Comparison of ENCODE assay signal across 8 mouse cellular contexts in the genomic region with DNA sequence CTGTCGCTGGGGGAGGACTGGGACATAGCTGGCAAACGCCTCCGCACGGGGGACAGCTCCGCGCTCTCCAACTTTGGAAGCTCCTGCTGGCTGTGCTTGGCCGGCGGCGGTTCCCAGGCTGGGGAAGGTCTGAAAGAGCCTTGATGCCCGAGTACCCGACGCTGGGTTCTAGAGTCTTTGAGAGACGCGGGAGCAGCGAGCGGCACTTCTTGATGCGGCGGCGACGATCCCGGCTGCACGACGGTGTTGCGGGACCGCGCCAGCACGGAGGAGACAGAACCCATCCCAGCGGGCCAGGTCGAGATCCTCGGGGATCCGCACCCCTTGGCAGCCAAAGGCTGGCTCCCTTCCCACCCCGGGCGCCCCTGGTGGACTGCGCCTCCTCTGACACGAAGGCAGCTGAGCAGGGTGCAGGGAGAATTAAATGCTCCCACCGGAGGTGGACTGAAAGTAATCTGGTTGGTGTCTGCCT. TPM values are rescaled to one million over a fixed set of nuclear protein-coding genes. Genes with fewer than 3 reads are reported as not detected.
A peak's percentile ranks its signal among the peaks of the same experiment; 100 is the strongest.
DNase-seq lines count a peak whose midpoint lies in the region; ATAC-seq and TF ChIP-seq lines count a peak whose summit lies in the region.

No protein-coding gene starts in this region.

- ATAC-seq in heart, embryonic 11.5 days (replicated peaks; ENCODE audit: insufficient number of reproducible peaks, low FRiP score, low TSS enrichment), result no peak
- no peak for ATAC-seq in intestine, embryonic 15.5 days
- peak; percentile 82 for ATAC-seq in midbrain, embryonic 11.5 days (ENCODE audit: low FRiP score)
- no peak for ATAC-seq in stomach, postnatal 0 days (ENCODE audit: low FRiP score, low TSS enrichment)

- under 1% methylated on average over 36 of the region's 36 CpGs for WGBS in heart, embryonic 11.5 days (ENCODE audit: insufficient replicate concordance)
- under 1% methylated on average over 36 of the region's 36 CpGs for WGBS in intestine, embryonic 15.5 days
- under 1% methylated on average over 36 of the region's 36 CpGs for WGBS in midbrain, embryonic 11.5 days
- under 1% methylated on average over 35 of the region's 36 CpGs for WGBS in stomach, postnatal 0 days

- no peaks in the 10 kb centered on the region for H3K4me1 ChIP-seq in heart, embryonic 11.5 days (ENCODE audit: control insufficient read depth, insufficient read depth, low read length)
- H3K4me1 ChIP-seq in embryonic fibroblast, embryonic 13.5 days (ENCODE audit: control insufficient read depth, insufficient read depth, low read length), result no peaks in the 10 kb centered on the region; the same call in 1 of the 2 replicates
- H3K4me1 ChIP-seq in intestine, embryonic 15.5 days (replicated peaks), result 0 out of 2 replicates have a peak, but pooled peaks cover 6% of the 10 kb centered on the region
- H3K4me1 ChIP-seq in midbrain, embryonic 11.5 days (ENCODE audit: control insufficient read depth, insufficient read depth, low read length), result no peaks in the 10 kb centered on the region; the same call in 1 of the 2 replicates
- no peaks in the 10 kb centered on the region for H3K4me1 ChIP-seq in stomach, postnatal 0 days (replicated peaks; ENCODE audit: control insufficient read depth, insufficient read depth)

- H3K9ac ChIP-seq in heart, embryonic 11.5 days (ENCODE audit: low read depth, low read length), result peak overlapping the region; percentile 46; the same call in 1 of the 2 replicates
- H3K9ac ChIP-seq in intestine, embryonic 15.5 days, result peak overlapping the region; percentile 41
- H3K9ac ChIP-seq in midbrain, embryonic 11.5 days (ENCODE audit: low read length), result peak overlapping the region; percentile 41
- H3K9ac ChIP-seq in stomach, postnatal 0 days (ENCODE audit: low read length), result 0 out of 2 replicates have a peak overlapping the region, but pooled peaks have one; percentile 27

- peak overlapping the region; percentile 54 for H3K4me3 ChIP-seq in heart, embryonic 11.5 days (ENCODE audit: low read depth, low read length)
- H3K4me3 ChIP-seq in embryonic fibroblast, embryonic 13.5 days (ENCODE audit: insufficient read depth, low read length), result peak overlapping the region; percentile 36
- H3K4me3 ChIP-seq in intestine, embryonic 15.5 days (replicated peaks), result peak overlapping the region; percentile 40
- H3K4me3 ChIP-seq in midbrain, embryonic 11.5 days (ENCODE audit: low read depth, low read length), result peak overlapping the region; percentile 31
- H3K4me3 ChIP-seq in stomach, postnatal 0 days (ENCODE audit: low read depth, low read length), result peak overlapping the region; percentile 37

- no peaks in the 10 kb centered on the region for H3K36me3 ChIP-seq in heart, embryonic 11.5 days (ENCODE audit: control insufficient read depth, insufficient read depth, low read length)
- no peaks in the 10 kb centered on the region for H3K36me3 ChIP-seq in intestine, embryonic 15.5 days
- no peaks in the 10 kb centered on the region for H3K36me3 ChIP-seq in midbrain, embryonic 11.5 days (ENCODE audit: control insufficient read depth, insufficient read depth, low read length)
- no peaks in the 10 kb centered on the region for H3K36me3 ChIP-seq in stomach, postnatal 0 days (ENCODE audit: control insufficient read depth, insufficient read depth, low read length)

- no peaks in the 10 kb centered on the region for H3K9me3 ChIP-seq in heart, embryonic 11.5 days (replicated peaks; ENCODE audit: control insufficient read depth, low read length)
- no peaks in the 10 kb centered on the region for H3K9me3 ChIP-seq in intestine, embryonic 15.5 days
- no peaks in the 10 kb centered on the region for H3K9me3 ChIP-seq in midbrain, embryonic 11.5 days (ENCODE audit: control insufficient read depth, low read length)
- no peaks in the 10 kb centered on the region for H3K9me3 ChIP-seq in stomach, postnatal 0 days (ENCODE audit: control insufficient read depth, low read length)

- intact Hi-C loops in heart, postnatal 36 days (cut with DNase I), result no loop called here

- no peak overlapping the region for H3K27ac ChIP-seq in heart, embryonic 11.5 days (ENCODE audit: low read depth, low read length)
- no peak overlapping the region for H3K27ac ChIP-seq in embryonic fibroblast, embryonic 13.5 days (ENCODE audit: insufficient read depth, low read length)
- no peak overlapping the region for H3K27ac ChIP-seq in intestine, embryonic 15.5 days
- no peak overlapping the region for H3K27ac ChIP-seq in midbrain, embryonic 11.5 days (ENCODE audit: low read depth, low read length)
- no peak overlapping the region for H3K27ac ChIP-seq in stomach, postnatal 0 days (replicated peaks)

- no peak for TF ChIP-seq CTCF in embryonic fibroblast, embryonic 13.5 days (IDR thresholded peaks at IDR 0.05; ENCODE audit: borderline replicate concordance, insufficient read depth, low read length)
- TF ChIP-seq CTCF in stomach, postnatal 0 days (IDR thresholded peaks at IDR 0.05; ENCODE audit: low read depth), result peak; percentile 51; the same call in 1 of the 2 replicates

- no peak for DNase-seq in heart, postnatal 36 days
- DNase-seq in brain, adult 2 months (ENCODE audit: low read depth, low spot score), result peak; percentile 21
- DNase-seq in midbrain, embryonic 11.5 days (ENCODE audit: low spot score, missing footprints), result peak; percentile 91
- DNase-seq in stomach, postnatal 0 days (ENCODE audit: low spot score), result peak; percentile 27
- no peak for DNase-seq in thymus, adult 18-20 months

- peaks cover 12% of the 10 kb centered on the region for H3K27me3 ChIP-seq in heart, embryonic 11.5 days (ENCODE audit: control insufficient read depth, insufficient read depth, low read length)
- peaks cover 17% of the 10 kb centered on the region; the same call in 1 of the 2 replicates for H3K27me3 ChIP-seq in intestine, embryonic 15.5 days (replicated peaks)
- H3K27me3 ChIP-seq in midbrain, embryonic 11.5 days (ENCODE audit: control insufficient read depth, insufficient read depth, low read length), result 0 out of 2 replicates have a peak, but pooled peaks cover 4% of the 10 kb centered on the region
- H3K27me3 ChIP-seq in stomach, postnatal 0 days (ENCODE audit: control insufficient read depth, insufficient read depth, low read length), result peaks cover 3% of the 10 kb centered on the region; the same call in 1 of the 2 replicates

- TF ChIP-seq POLR2A in embryonic fibroblast, embryonic 13.5 days (IDR thresholded peaks at IDR 0.05; ENCODE audit: low read depth, low read length), result no peak

- TF ChIP-seq EP300 in stomach, postnatal 0 days (optimal IDR thresholded peaks at IDR 0.05), result no peak

- peak overlapping the region; percentile 95 for H3K4me2 ChIP-seq in heart, embryonic 11.5 days
- peak overlapping the region; percentile 90 for H3K4me2 ChIP-seq in intestine, embryonic 15.5 days (replicated peaks)
- peak overlapping the region; percentile 68 for H3K4me2 ChIP-seq in midbrain, embryonic 11.5 days
- peak overlapping the region; percentile 67 for H3K4me2 ChIP-seq in stomach, postnatal 0 days (replicated peaks; ENCODE audit: low read depth)

RNA-seq across cellular contexts. Expression of gene Lsm5, which starts 52.4 kb away (rescaled TPM):
- polyA plus RNA-seq in heart, embryonic 11.5 days (2014; fragmentation: Nextera tagmentation; extraction: Ambion mirVana), result 102 and 103 TPM in 2 replicates
- 10 to 100 TPM; 13.2 to 14.9 TPM for total RNA-seq in heart, postnatal 36 days (2021)
- 92.4 and 119 TPM in 2 replicates for polyA plus RNA-seq in embryonic fibroblast, embryonic 13.5 days (2011; ENCODE audit: insufficient read length, low read depth, missing spikeins)
- 116 and 146 TPM in 2 replicates for polyA plus RNA-seq in intestine, embryonic 15.5 days (2015; fragmentation: Nextera tagmentation; extraction: Ambion mirVana)
- polyA plus RNA-seq in midbrain, embryonic 11.5 days (2014; fragmentation: Nextera tagmentation; extraction: Ambion mirVana), result 232 and 241 TPM in 2 replicates
- polyA plus RNA-seq in stomach, postnatal 0 days (2015; fragmentation: Nextera tagmentation; extraction: Ambion mirVana), result 110 and 116 TPM in 2 replicates

Comparison
In these comparisons a context has a peak if more than half of its experiments do, and no peak if none do; other contexts are left out.
1. DNase-seq: peak in brain, adult 2 months (single experiment), midbrain, embryonic 11.5 days (single experiment) and stomach, postnatal 0 days (single experiment); none in heart, postnatal 36 days (0 of 2) and thymus, adult 18-20 months (0 of 2).
2. Peak in every context shown above with its lines, with median percentiles within 50 percentile points of each other: H3K4me2 ChIP-seq, H3K4me3 ChIP-seq and H3K9ac ChIP-seq.